Mouse (Mus musculus) MEL (cell line): ENCODE results near the gene Fam166a.

Experiments used
- CTCF ChIP-seq, 3 experiments: IDR thresholded peaks in 2 of 3; conservative IDR thresholded peaks in 1 of 3; 2 replicates each; pipeline ENCODE4 v1.5.1; 2011 to 2012; ENCODE audit warnings: low read length in 3 of 3, low read depth in 2 of 3, mild to moderate bottlenecking in 2 of 3, improper control_type of control experiment in 1 of 3, inconsistent platforms in 1 of 3, mixed read lengths in 1 of 3, moderate library complexity in 1 of 3; ENCODE audit not compliant: control insufficient read depth in 1 of 3, insufficient read depth in 1 of 3, poor library complexity in 1 of 3, severe bottlenecking in 1 of 3
- ELF1 ChIP-seq: IDR thresholded peaks from 2 replicates; pipeline ENCODE4 v1.6.1; 2014; ENCODE audit warnings: low read depth, mild to moderate bottlenecking, inconsistent platforms, low read length, improper control_type of control experiment, moderate library complexity
- GABPA ChIP-seq: IDR thresholded peaks from 2 replicates; pipeline ENCODE4 v1.6.1; 2012; ENCODE audit warnings: low read depth, mild to moderate bottlenecking, inconsistent platforms, low read length, improper control_type of control experiment, moderate library complexity
- HCFC1 ChIP-seq: IDR thresholded peaks from 2 replicates; pipeline ENCODE4 v1.6.1; 2012; ENCODE audit warnings: low read depth, mild to moderate bottlenecking, inconsistent platforms, low read length, improper control_type of control experiment, moderate library complexity
- KAT2A ChIP-seq: conservative IDR thresholded peaks from 2 replicates; pipeline ENCODE4 v1.6.1; 2012; ENCODE audit warnings: low read depth, low read length, improper control_type of control experiment, inconsistent platforms
- POLR2A ChIP-seq, 2 experiments: IDR thresholded peaks; 2 replicates each; pipeline ENCODE4 v1.6.1; 2011 to 2012; ENCODE audit warnings: low read length in 2 of 2, mild to moderate bottlenecking in 2 of 2, control low read depth in 1 of 2, improper control_type of control experiment in 1 of 2, low read depth in 1 of 2, moderate library complexity in 1 of 2; ENCODE audit not compliant: control insufficient read depth in 1 of 2, insufficient read depth in 1 of 2, poor library complexity in 1 of 2
- SMC3 ChIP-seq: IDR thresholded peaks from 2 replicates; pipeline ENCODE4 v1.6.1; 2011; ENCODE audit warnings: low read depth, low read length, improper control_type of control experiment
- USF1 ChIP-seq: IDR thresholded peaks from 2 replicates; pipeline ENCODE4 v1.6.1; 2014; ENCODE audit warnings: low read depth, mild to moderate bottlenecking, inconsistent platforms, low read length, improper control_type of control experiment, moderate library complexity

DNA sequence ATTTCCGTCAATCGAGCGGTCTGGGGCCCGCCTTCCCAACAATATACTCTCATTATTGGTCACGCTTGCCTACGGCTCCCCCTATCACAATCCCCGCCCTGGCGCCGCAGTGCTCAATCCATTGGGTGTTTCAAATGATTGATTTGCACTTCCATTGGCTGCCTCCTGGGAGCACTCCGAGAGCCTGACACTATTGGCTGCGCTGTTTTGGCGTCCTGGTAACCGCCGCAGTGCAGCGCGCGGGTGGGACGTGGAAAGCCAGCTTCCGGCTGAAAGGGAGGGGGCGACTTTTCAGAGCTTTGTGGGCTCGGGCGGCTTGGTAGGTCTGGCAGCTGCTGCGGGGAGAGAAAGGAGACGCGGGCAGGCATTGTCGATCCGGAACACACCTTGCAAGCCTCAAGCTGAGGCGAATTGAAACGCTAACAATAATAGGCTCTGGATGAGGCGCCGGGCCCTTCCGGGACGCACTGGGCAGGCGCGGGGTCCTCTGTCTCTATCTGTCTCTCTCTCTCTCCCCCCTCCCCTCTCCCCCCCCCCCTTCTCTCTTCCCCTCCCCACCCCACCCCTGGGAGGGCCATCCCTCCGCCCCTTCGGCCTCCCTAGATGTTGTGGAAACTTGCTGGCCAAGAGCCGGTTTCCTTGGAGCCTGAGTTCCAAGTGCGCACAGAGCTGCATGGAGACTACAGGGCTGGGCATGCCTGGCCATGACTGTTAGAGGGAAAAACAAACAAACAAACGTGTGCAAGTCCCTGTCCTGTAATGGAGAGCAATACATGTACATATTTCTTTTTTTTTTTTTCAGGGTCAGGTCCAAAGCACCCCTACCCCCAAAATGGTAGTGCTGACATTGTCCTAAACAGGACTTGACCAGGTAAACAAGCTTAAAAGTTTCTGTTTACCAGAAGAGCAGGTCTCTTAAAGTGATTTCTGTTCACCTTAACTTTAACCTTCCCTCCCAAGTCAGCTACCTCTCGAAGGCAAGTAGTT, 6.5 kb downstream of the Fam166a start:
- TF ChIP-seq POLR2A (IDR thresholded peaks at IDR 0.05; ENCODE audit: control insufficient read depth in 1 of 2, insufficient read depth in 1 of 2, low read depth in 1 of 2, low read length in 2 of 2, poor library complexity in 1 of 2) (no peak; a peak in 1 of 4 replicates), KAT2A (no peak; the same call in 1 of the 2 replicates), CTCF (IDR thresholded peaks at IDR 0.05 in 2 of 3, conservative IDR thresholded peaks at IDR 0.05 in 1 of 3; ENCODE audit: control insufficient read depth in 1 of 3, insufficient read depth in 1 of 3, low read depth in 2 of 3, low read length in 3 of 3, poor library complexity in 1 of 3, severe bottlenecking in 1 of 3) (no peak), HCFC1 (peak; percentile 74), GABPA (no peak), SMC3 (no peak), ELF1 (peak; percentile 73), USF1 (0 out of 2 replicates have a peak, but pooled peaks have one; percentile 9)
